Mouse (Mus musculus) layer of hippocampus, adult 8-10 months (tissue): ENCODE data around the gene Fnbp1. TPM values are rescaled to one million over a fixed set of nuclear protein-coding genes. Genes with fewer than 3 reads are reported as not detected.

Source experiments
- total RNA-seq, 4 experiments: library from RNA; stranded (reverse); gene quantifications; 2 replicates each; pipeline ENCODE4 v1.2.4; 2022

Fnbp1 gene
- total RNA-seq, 4 experiments from 2014 or later: 119 to 152 (median 139) TPM

Other genes with a start within 250 kb of the Fnbp1 start
- gene Ptges, start 212.1 kb downstream of the Fnbp1 start, total RNA-seq: 1 to 10 TPM; 3.4 to 5.4 (median 5.2) TPM
- 10 to 100 TPM; 32.8 to 37.2 (median 36.0) TPM for gene Tor1b, start 189.0 kb downstream of the Fnbp1 start, total RNA-seq
- gene Tor1a, start 174.1 kb downstream of the Fnbp1 start, total RNA-seq: 10 to 100 TPM; 41.3 to 47.7 (median 44.4) TPM
- gene BC005624, start 159.8 kb downstream of the Fnbp1 start, total RNA-seq: 10 to 100 TPM; 66.5 to 72.2 (median 67.0) TPM
- gene Usp20, start 159.7 kb downstream of the Fnbp1 start, total RNA-seq: 10 to 100 TPM; 84.0 to 97.7 (median 90.5) TPM
- 10 to 100 TPM; 48.6 to 65.5 (median 56.0) TPM for gene Gpr107, start 10.3 kb upstream of the Fnbp1 start, total RNA-seq
- gene Ncs1, start 103.8 kb upstream of the Fnbp1 start, total RNA-seq: 100 to 1,000 TPM; 243 to 310 (median 283) TPM
- gene Hmcn2, start 172.4 kb upstream of the Fnbp1 start, total RNA-seq: under 1 TPM; 0.17 to 0.34 (median 0.23) TPM